Mouse (Mus musculus): ENCODE measurements around the gene Ifnl3. TPM values are rescaled to one million over a fixed set of nuclear protein-coding genes. Genes with fewer than 3 reads are reported as not detected.
"Not testable (repeated sequence)": the region's sequence is repeated elsewhere in the genome, so short reads cannot be mapped to it uniquely, and the experiment has no call there.

Gene Ifnl3
- polyA plus RNA-seq, 1 experiment from 2014 or later = not detected

GRCm38 (mm10) chr7:28492310-28492709 is 30.3 kb upstream of the Ifnl3 start:
- ATAC-seq (ENCODE audit: low FRiP score, low TSS enrichment) (no peak), DNase-seq (no peak)
- no peaks in the 10 kb centered on the region for H3K36me3 ChIP-seq (ENCODE audit: control insufficient read depth, insufficient read depth, low read length)
- no peaks in the 10 kb centered on the region for H3K9me3 ChIP-seq (ENCODE audit: control insufficient read depth, low read length)
- 92% methylated on average over 8 of the region's 8 CpGs for WGBS
- H3K4me3 ChIP-seq (replicated peaks; ENCODE audit: low read depth, low read length) = no peak overlapping the region
- peaks cover 10% of the 10 kb centered on the region for H3K27me3 ChIP-seq (ENCODE audit: control insufficient read depth, insufficient read depth, low read length)
- no peak overlapping the region for H3K27ac ChIP-seq (replicated peaks; ENCODE audit: low read depth, low read length)
- no peak overlapping the region for H3K4me2 ChIP-seq (ENCODE audit: low read length)
- H3K4me1 ChIP-seq (ENCODE audit: control insufficient read depth, insufficient read depth, low read length) = peaks cover 6% of the 10 kb centered on the region; the same call in 1 of the 2 replicates
- no peak overlapping the region for H3K9ac ChIP-seq (replicated peaks; ENCODE audit: low read length)

GRCm38 (mm10) chr7:28495426-28495825 is 27.2 kb upstream of the Ifnl3 start:
- WGBS = 17% methylated on average over 11 of the region's 11 CpGs
- DNase-seq = peak; percentile 76

GRCm38 (mm10) chr7:28505585-28505984 is 17.1 kb upstream of the Ifnl3 start:
- ATAC-seq (ENCODE audit: low FRiP score, low TSS enrichment) = no peak
- no peaks in the 10 kb centered on the region for H3K4me1 ChIP-seq (ENCODE audit: control insufficient read depth, insufficient read depth, low read length)
- H3K9ac ChIP-seq (replicated peaks; ENCODE audit: low read length) = no peak overlapping the region
- H3K4me2 ChIP-seq (ENCODE audit: low read length) = no peak overlapping the region
- H3K9me3 ChIP-seq (ENCODE audit: control insufficient read depth, low read length) = no peaks in the 10 kb centered on the region
- H3K27me3 ChIP-seq (ENCODE audit: control insufficient read depth, insufficient read depth, low read length) = no peaks in the 10 kb centered on the region
- WGBS = 10% methylated on average over 5 of the region's 5 CpGs
- no peaks in the 10 kb centered on the region for H3K36me3 ChIP-seq (ENCODE audit: control insufficient read depth, insufficient read depth, low read length)
- no peak overlapping the region for H3K27ac ChIP-seq (replicated peaks; ENCODE audit: low read depth, low read length)
- DNase-seq = no peak
- no peak overlapping the region for H3K4me3 ChIP-seq (replicated peaks; ENCODE audit: low read depth, low read length)

More at GRCm38 (mm10) chr7:28495426-28495825, 27.2 kb upstream of the Ifnl3 start:
- H3K4me2 ChIP-seq (ENCODE audit: low read length) = peak overlapping the region; percentile 22
- no peak overlapping the region for H3K9ac ChIP-seq (replicated peaks; ENCODE audit: low read length)
- H3K4me3 ChIP-seq (replicated peaks; ENCODE audit: low read depth, low read length) = no peak overlapping the region
- peaks cover 6% of the 10 kb centered on the region; the same call in 1 of the 2 replicates for H3K4me1 ChIP-seq (ENCODE audit: control insufficient read depth, insufficient read depth, low read length)
- H3K27ac ChIP-seq (replicated peaks; ENCODE audit: low read depth, low read length) = peak overlapping the region; percentile 10
- no peaks in the 10 kb centered on the region for H3K36me3 ChIP-seq (ENCODE audit: control insufficient read depth, insufficient read depth, low read length)
- peak; percentile 53; the same call in 1 of the 2 replicates for ATAC-seq (ENCODE audit: low FRiP score, low TSS enrichment)
- H3K9me3 ChIP-seq (ENCODE audit: control insufficient read depth, low read length) = no peaks in the 10 kb centered on the region
- H3K27me3 ChIP-seq (ENCODE audit: control insufficient read depth, insufficient read depth, low read length) = no peaks in the 10 kb centered on the region

DNA sequence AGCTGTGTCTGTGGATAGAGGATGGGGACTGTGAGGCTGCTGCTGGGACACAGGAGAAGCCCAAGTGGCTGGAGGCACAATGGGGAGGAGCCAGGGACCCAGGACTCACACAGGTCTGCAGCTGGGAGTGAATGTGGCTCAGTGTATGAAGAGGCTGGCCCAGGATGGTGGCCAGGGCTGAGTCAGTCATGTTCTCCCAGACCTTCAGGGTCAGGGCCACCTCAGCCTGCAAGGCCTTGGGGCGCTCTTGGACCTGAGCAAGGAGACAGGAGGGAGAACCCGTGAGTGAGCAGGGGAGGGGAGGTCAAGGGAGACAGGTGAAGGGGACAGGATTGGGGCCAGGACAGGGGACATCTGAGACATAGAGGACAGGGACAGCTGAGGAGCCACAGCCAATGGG is 13.5 kb upstream of the Ifnl3 start:
- H3K27ac ChIP-seq (replicated peaks; ENCODE audit: low read depth, low read length); ATAC-seq (ENCODE audit: low FRiP score, low TSS enrichment); DNase-seq; H3K4me2 ChIP-seq (ENCODE audit: low read length); H3K4me3 ChIP-seq (replicated peaks; ENCODE audit: low read depth, low read length); H3K9me3 ChIP-seq (ENCODE audit: control insufficient read depth, low read length); H3K27me3 ChIP-seq (ENCODE audit: control insufficient read depth, insufficient read depth, low read length); H3K4me1 ChIP-seq (ENCODE audit: control insufficient read depth, insufficient read depth, low read length); H3K36me3 ChIP-seq (ENCODE audit: control insufficient read depth, insufficient read depth, low read length); H3K9ac ChIP-seq (replicated peaks; ENCODE audit: low read length): not testable (repeated sequence)
- WGBS = 50% methylated on average over 1 of the region's 2 CpGs

DNA sequence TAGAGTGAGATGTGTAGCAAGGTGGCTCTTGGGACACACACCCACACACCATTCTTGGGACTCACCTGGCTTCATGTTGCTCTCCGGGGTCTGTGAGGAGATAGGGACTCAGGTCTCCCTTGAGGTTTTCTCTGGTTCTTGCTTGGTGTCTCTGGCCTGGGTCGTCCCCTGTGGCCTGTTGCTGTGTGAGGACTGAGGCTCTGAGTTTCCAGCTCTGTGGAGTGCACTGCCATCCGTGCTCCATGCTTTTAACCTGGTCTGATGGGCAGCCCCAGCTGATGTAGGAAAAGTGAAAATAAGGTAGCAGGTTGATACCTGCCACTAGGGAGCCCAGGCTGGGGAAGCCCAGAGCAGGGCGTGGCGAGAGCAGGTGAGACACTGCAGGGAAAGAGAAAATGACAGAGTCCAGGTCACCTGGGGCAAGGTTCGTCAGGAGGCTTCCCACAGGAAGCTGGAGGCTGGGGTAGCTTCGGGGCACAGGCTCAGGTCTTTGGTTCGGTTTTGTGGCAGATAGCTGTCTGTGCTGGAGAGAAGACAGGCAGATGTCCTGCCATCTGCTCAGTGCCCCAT is 12.1 kb upstream of the Ifnl3 start, which contains the start of gene Ifnl2:
Ifnl2 (minus strand) TSS at position 51 of the 570 bp plus-strand sequence.
- H3K36me3 ChIP-seq (ENCODE audit: control insufficient read depth, insufficient read depth, low read length); H3K4me1 ChIP-seq (ENCODE audit: control insufficient read depth, insufficient read depth, low read length); H3K9ac ChIP-seq (replicated peaks; ENCODE audit: low read length); H3K4me2 ChIP-seq (ENCODE audit: low read length); ATAC-seq (ENCODE audit: low FRiP score, low TSS enrichment); H3K27ac ChIP-seq (replicated peaks; ENCODE audit: low read depth, low read length); H3K9me3 ChIP-seq (ENCODE audit: control insufficient read depth, low read length); DNase-seq; H3K4me3 ChIP-seq (replicated peaks; ENCODE audit: low read depth, low read length); H3K27me3 ChIP-seq (ENCODE audit: control insufficient read depth, insufficient read depth, low read length): not testable (repeated sequence)
- 67% methylated on average over 8 of the region's 8 CpGs for WGBS

DNA sequence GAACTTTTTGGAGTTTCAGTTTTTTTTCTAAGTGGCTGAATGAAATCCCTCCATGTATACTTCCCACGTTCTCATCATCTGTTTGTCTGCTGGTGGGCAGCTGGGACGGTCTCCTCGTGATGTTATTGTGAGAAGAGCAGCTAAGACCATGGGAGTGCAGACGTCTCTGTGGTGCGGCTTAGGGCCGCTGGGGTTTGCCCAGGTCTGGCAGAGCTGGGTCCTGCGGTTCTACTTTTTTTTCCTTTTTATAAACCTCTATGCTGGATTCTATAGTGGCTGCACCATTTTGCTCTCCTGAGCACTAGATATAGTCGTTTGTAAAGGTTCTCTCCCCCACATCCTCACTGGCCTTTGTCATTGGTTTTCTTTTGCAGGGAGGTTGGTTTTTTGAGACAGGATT is 11.2 kb upstream of the Ifnl3 start:
- Histone ChIP-seq H3K36me3 (ENCODE audit: control insufficient read depth, insufficient read depth, low read length) (no peaks in the 10 kb centered on the region), H3K4me2 (ENCODE audit: low read length) (no peak overlapping the region), H3K4me1 (ENCODE audit: control insufficient read depth, insufficient read depth, low read length) (no peaks in the 10 kb centered on the region), H3K9ac (replicated peaks; ENCODE audit: low read length) (no peak overlapping the region), H3K27me3 (ENCODE audit: control insufficient read depth, insufficient read depth, low read length) (no peaks in the 10 kb centered on the region), H3K9me3 (ENCODE audit: control insufficient read depth, low read length) (no peaks in the 10 kb centered on the region), H3K4me3 (replicated peaks; ENCODE audit: low read depth, low read length) (no peak overlapping the region), H3K27ac (replicated peaks; ENCODE audit: low read depth, low read length) (no peak overlapping the region)
- DNase-seq (no peak), ATAC-seq (ENCODE audit: low FRiP score, low TSS enrichment) (no peak)
- 73% methylated on average over 8 of the region's 8 CpGs for WGBS

DNA sequence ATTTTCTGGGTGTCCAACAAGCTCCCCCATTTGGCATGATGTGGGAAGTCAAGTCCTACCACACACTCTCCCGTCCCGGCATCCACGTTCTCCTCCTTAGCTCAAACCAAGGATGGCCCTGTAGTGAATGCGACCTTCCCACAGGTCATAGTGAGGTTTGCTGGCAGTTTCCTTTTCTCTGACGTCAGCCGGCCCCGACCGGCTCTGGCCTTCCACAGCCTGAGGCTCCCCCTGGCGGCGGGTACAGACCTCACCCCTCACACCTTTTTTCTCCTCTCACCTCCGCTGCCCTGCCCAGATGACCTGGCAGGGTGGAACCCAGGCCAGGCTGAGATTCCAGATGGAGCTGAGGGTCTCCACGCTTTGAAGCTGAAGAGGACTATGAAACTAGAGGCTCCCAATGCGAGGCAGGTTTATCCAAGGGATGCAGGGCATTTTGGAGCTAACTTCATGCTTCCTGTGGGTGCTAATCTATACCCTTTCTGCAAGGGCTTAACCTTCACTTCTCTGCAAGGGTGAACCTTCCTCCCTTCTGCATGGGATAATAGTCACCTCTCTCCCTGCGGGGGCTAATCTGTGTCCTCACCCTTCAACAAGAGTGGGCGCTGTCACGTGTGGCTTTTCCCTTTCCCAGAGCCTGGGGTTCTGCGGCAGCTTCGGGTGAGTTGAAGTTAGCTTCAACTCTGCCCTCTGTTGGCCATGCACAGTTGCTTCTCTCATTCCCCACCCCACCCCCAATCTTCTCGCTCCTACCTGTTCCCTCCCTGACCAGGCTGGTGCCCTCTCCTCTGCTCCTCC is 5.5 kb downstream of the Ifnl3 start:
- no peaks in the 10 kb centered on the region for H3K9me3 ChIP-seq (ENCODE audit: control insufficient read depth, low read length)
- H3K9ac ChIP-seq (replicated peaks; ENCODE audit: low read length) = no peak overlapping the region
- no peak overlapping the region for H3K4me2 ChIP-seq (ENCODE audit: low read length)
- 8% methylated on average over 19 of the region's 19 CpGs for WGBS
- ATAC-seq (ENCODE audit: low FRiP score, low TSS enrichment) (no peak), DNase-seq (peak; percentile 78)
- H3K4me3 ChIP-seq (replicated peaks; ENCODE audit: low read depth, low read length) = no peak overlapping the region
- H3K27me3 ChIP-seq (ENCODE audit: control insufficient read depth, insufficient read depth, low read length) = no peaks in the 10 kb centered on the region
- H3K4me1 ChIP-seq (ENCODE audit: control insufficient read depth, insufficient read depth, low read length) = no peaks in the 10 kb centered on the region
- no peaks in the 10 kb centered on the region for H3K36me3 ChIP-seq (ENCODE audit: control insufficient read depth, insufficient read depth, low read length)
- H3K27ac ChIP-seq (replicated peaks; ENCODE audit: low read depth, low read length) = no peak overlapping the region

GRCm38 (mm10) chr7:28532005-28532404 is 9.4 kb downstream of the Ifnl3 start:
- WGBS = 79% methylated on average over 8 of the region's 8 CpGs
- no peak overlapping the region for H3K27ac ChIP-seq (replicated peaks; ENCODE audit: low read depth, low read length)
- no peaks in the 10 kb centered on the region for H3K4me1 ChIP-seq (ENCODE audit: control insufficient read depth, insufficient read depth, low read length)
- ATAC-seq (ENCODE audit: low FRiP score, low TSS enrichment) = no peak
- no peak overlapping the region for H3K9ac ChIP-seq (replicated peaks; ENCODE audit: low read length)
- H3K27me3 ChIP-seq (ENCODE audit: control insufficient read depth, insufficient read depth, low read length) = no peaks in the 10 kb centered on the region
- H3K36me3 ChIP-seq (ENCODE audit: control insufficient read depth, insufficient read depth, low read length) = no peaks in the 10 kb centered on the region
- H3K9me3 ChIP-seq (ENCODE audit: control insufficient read depth, low read length) = no peaks in the 10 kb centered on the region
- H3K4me2 ChIP-seq (ENCODE audit: low read length) = no peak overlapping the region
- H3K4me3 ChIP-seq (replicated peaks; ENCODE audit: low read depth, low read length) = no peak overlapping the region
- DNase-seq = no peak

DNA sequence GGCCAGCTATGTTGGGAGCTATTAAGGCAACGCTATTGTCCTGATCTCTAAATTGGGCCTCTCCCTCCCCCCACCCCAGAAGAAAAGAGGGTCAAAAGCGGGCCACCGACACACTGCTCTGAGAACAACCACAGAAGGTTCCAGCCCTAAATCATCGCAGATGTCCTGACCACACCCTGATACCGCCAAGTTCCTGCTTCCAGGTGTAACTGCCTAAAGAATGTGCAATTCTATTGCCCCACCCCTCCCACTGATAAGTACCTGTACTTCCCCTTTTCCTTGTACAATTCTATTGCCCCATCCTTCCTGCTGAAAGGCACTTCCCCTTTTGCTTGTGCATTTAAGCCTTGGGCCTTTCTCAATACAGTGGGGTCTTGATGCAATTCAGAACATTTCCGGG is 16.2 kb downstream of the Ifnl3 start:
- not testable (repeated sequence) for ATAC-seq (ENCODE audit: low FRiP score, low TSS enrichment); H3K4me2 ChIP-seq (ENCODE audit: low read length); H3K36me3 ChIP-seq (ENCODE audit: control insufficient read depth, insufficient read depth, low read length); DNase-seq; H3K4me3 ChIP-seq (replicated peaks; ENCODE audit: low read depth, low read length); H3K27me3 ChIP-seq (ENCODE audit: control insufficient read depth, insufficient read depth, low read length); H3K9me3 ChIP-seq (ENCODE audit: control insufficient read depth, low read length); H3K27ac ChIP-seq (replicated peaks; ENCODE audit: low read depth, low read length); H3K4me1 ChIP-seq (ENCODE audit: control insufficient read depth, insufficient read depth, low read length); H3K9ac ChIP-seq (replicated peaks; ENCODE audit: low read length)
- 95% methylated on average over 6 of the region's 6 CpGs for WGBS
